Mouse (Mus musculus) 3T3-L1 (cell line): ENCODE data around the gene Ttll12.

Experiments
- DNase-seq: peaks from one replicate; pipeline ENCODE4 v3.0.0-alpha.2; 2015; ENCODE audit warnings: low read depth, low spot score

Ttll12 gene

DNA sequence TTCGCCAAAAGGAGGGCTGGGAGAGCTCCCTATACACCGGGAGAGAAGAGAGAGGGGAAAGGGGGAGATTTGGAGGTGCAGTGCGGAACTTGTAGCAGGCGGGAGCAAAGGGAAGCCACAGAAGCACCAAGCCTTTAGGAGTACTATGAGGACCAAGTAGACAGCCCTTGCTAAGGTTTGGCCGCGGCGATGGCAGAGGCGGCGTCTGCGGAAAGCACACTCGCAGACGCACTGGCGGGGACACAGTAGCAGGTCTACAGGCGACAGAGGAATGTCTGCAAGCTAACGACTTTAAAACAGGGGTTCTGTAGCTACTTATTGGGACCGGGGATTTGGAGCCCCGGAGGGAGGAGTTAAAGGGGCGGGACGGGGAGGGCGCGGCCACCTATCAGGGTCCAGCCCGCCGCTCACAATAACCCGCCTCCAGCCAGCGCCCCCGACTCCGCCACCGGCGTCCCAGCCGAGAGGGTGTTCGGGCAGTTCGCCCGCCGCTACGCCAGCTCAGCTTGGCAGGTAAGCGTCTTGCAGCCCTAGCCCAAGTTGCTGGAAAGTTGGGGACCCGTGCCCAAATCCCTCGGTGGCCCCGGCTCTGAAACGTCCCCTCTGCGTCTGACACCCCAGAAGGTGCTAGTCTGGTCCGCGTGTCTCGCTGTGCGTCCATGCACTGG is 68.4 kb downstream of the Ttll12 start, which contains the start of gene Bik:
Gene Bik (plus strand): TSS at position 439 of the 668 bp plus-strand sequence.
- no peak for DNase-seq
